Mouse (Mus musculus) MEL (cell line): ENCODE measurements around the gene Gnaq.

ENCODE experiments used
- E2F4 ChIP-seq: IDR thresholded peaks from 2 replicates; pipeline ENCODE4 v1.6.1; 2011; ENCODE audit warnings: low read depth, low read length, improper control_type of control experiment, borderline replicate concordance
- EP300 ChIP-seq, 2 experiments: IDR thresholded peaks; 2 replicates each; pipeline ENCODE4 v1.6.1; 2011; ENCODE audit warnings: improper control_type of control experiment in 2 of 2, low read length in 2 of 2, low read depth in 1 of 2, mild to moderate bottlenecking in 1 of 2
- GATA1 ChIP-seq: IDR thresholded peaks from 2 replicates; pipeline ENCODE4 v1.6.1; 2011; ENCODE audit warnings: low read depth, low read length, improper control_type of control experiment
- POLR2A ChIP-seq, 2 experiments: IDR thresholded peaks; 2 replicates each; pipeline ENCODE4 v1.6.1; 2011 to 2012; ENCODE audit warnings: low read length in 2 of 2, mild to moderate bottlenecking in 2 of 2, control low read depth in 1 of 2, improper control_type of control experiment in 1 of 2, low read depth in 1 of 2, moderate library complexity in 1 of 2; ENCODE audit not compliant: control insufficient read depth in 1 of 2, insufficient read depth in 1 of 2, poor library complexity in 1 of 2
- POLR2AphosphoS2 ChIP-seq: IDR thresholded peaks from 2 replicates; pipeline ENCODE4 v1.6.1; 2011; ENCODE audit warnings: low read length, improper control_type of control experiment
- TAL1 ChIP-seq: IDR thresholded peaks from 2 replicates; pipeline ENCODE4 v1.6.1; 2012; ENCODE audit warnings: mild to moderate bottlenecking, inconsistent platforms, low read length, moderate library complexity, mixed read lengths
- UBTF ChIP-seq: IDR thresholded peaks from 2 replicates; pipeline ENCODE4 v1.6.1; 2012; ENCODE audit warnings: low read depth, mild to moderate bottlenecking, inconsistent platforms, low read length, improper control_type of control experiment, moderate library complexity, borderline replicate concordance; ENCODE audit not compliant: insufficient read depth
- ZKSCAN1 ChIP-seq: IDR thresholded peaks from 2 replicates; pipeline ENCODE4 v1.6.1; 2012; ENCODE audit warnings: low read depth, mild to moderate bottlenecking, inconsistent platforms, low read length, improper control_type of control experiment, moderate library complexity

GRCm38 (mm10) chr19:16113295-16113694, 19.3 kb upstream of the Gnaq start:
- TF ChIP-seq EP300 (IDR thresholded peaks at IDR 0.05; ENCODE audit: low read depth in 1 of 2, low read length in 2 of 2) (no peak), POLR2A (IDR thresholded peaks at IDR 0.05; ENCODE audit: control insufficient read depth in 1 of 2, insufficient read depth in 1 of 2, low read depth in 1 of 2, low read length in 2 of 2, poor library complexity in 1 of 2) (no peak), ZKSCAN1 (no peak), TAL1 (no peak), UBTF (no peak), POLR2AphosphoS2 (no peak), GATA1 (no peak), E2F4 (no peak)
